Mouse (Mus musculus) heart, embryonic 15.5 days (tissue): ENCODE results near the gene Prap1. TPM values are rescaled to one million over a fixed set of nuclear protein-coding genes. Genes with fewer than 3 reads are reported as not detected.
A peak's percentile ranks its signal among the peaks of the same experiment; 100 is the strongest.

Source experiments
- ATAC-seq: fragments of 200-750 bp; cut with Nextera tagmentation; replicated peaks from 2 replicates; pipeline ENCODE4 v1.8.0; 2017; ENCODE audit warnings: low read depth, moderate TSS enrichment; ENCODE audit not compliant: insufficient number of reproducible peaks, insufficient read depth, low FRiP score
- H3K27ac ChIP-seq: fragments of 300-500 bp; sonication (generic); 2 replicates; pipeline ENCODE4 v1.5.1; 2015; ENCODE audit warnings: mild to moderate bottlenecking, inconsistent platforms
- H3K27me3 ChIP-seq: fragments of 300-500 bp; sonication (generic); 2 replicates; pipeline ENCODE4 v1.6.1; 2015; ENCODE audit warnings: inconsistent platforms
- H3K36me3 ChIP-seq: fragments of 300-500 bp; sonication (generic); 2 replicates; pipeline ENCODE4 v1.6.1; 2015; ENCODE audit warnings: mild to moderate bottlenecking, inconsistent platforms
- H3K4me1 ChIP-seq: fragments of 300-500 bp; sonication (generic); replicated peaks from 2 replicates; pipeline ENCODE4 v1.6.1; 2015; ENCODE audit warnings: inconsistent platforms
- H3K4me2 ChIP-seq: fragments of 300-500 bp; sonication (generic); 2 replicates; pipeline ENCODE4 v1.6.1; 2015; ENCODE audit warnings: inconsistent platforms, mild to moderate bottlenecking, moderate library complexity
- H3K4me3 ChIP-seq: fragments of 300-500 bp; sonication (generic); 2 replicates; pipeline ENCODE4 v1.5.1; 2015; ENCODE audit warnings: mild to moderate bottlenecking, inconsistent platforms
- H3K9ac ChIP-seq: fragments of 300-500 bp; sonication (generic); 2 replicates; pipeline ENCODE4 v1.6.1; 2015; ENCODE audit warnings: mild to moderate bottlenecking, inconsistent platforms
- H3K9me3 ChIP-seq: fragments of 300-500 bp; sonication (generic); replicated peaks from 2 replicates; pipeline ENCODE4 v1.6.1; 2016; ENCODE audit warnings: inconsistent platforms
- WGBS: fragments of 180-500 bp; shearing (Covaris S2); methylation state at CpG from one replicate; pipeline ENCODE4 v1.1.7; 2015; ENCODE audit warnings: mixed read lengths; 5-methylcytosine and 5-hydroxymethylcytosine counted together
- polyA plus RNA-seq: library from polyadenylated mRNA; unstranded; fragments of >200 nt; fragmentation: Nextera tagmentation; extraction: Ambion mirVana; gene quantifications from 2 replicates; pipeline ENCODE4 v1.2.1, GENCODE M21; 2015

Gene Prap1
- polyA plus RNA-seq, 1 experiment from 2014 or later, result 0.29 TPM

DNA sequence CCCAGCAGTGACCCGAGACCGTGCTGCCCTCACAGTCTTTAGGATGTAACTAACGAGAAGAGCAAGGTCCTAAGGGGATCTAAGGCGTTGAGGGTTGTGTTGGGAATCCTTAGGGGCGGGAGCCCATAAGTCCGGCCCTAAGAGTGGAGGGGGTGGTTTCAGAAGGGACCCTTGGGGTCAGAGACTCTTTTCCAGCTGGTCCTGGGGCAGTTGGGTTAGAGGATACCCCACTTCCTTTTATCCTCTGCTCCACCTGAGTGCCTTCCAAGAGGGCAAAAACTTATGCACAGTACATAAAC, 31.4 kb upstream of the Prap1 start:
- Histone ChIP-seq H3K9ac (no peak overlapping the region), H3K4me2 (peak overlapping the region; percentile 62), H3K4me3 (peak overlapping the region; percentile 41), H3K9me3 (no peaks in the 10 kb centered on the region), H3K27me3 (peaks cover 96% of the 10 kb centered on the region), H3K4me1 (peaks cover 20% of the 10 kb centered on the region), H3K27ac (no peak overlapping the region), H3K36me3 (no peaks in the 10 kb centered on the region)
- 6% methylated on average over 6 of the region's 6 CpGs for WGBS
- no peak for ATAC-seq

DNA sequence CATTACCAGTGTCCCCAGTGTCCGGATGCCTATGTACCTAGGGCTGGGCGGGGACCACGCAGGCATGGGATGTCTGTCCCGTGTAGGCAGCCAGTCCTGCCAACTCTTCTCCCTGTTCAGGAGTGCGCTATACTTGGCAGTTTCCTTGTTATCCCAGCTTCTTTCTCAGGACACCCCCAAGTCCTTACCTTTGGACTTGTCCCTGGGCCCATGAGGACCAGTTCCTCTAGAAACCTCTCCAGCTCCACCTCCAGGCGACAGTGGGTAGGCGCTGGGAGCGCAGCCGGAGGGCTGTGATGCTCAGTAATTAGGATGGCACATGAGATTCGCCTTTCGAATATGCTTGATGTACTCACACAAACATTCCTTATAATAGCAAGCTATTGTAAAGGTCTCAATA, 30.9 kb upstream of the Prap1 start:
- H3K4me2 ChIP-seq, result no peak overlapping the region
- no peak overlapping the region for H3K9ac ChIP-seq
- WGBS, result 15% methylated on average over 11 of the region's 11 CpGs
- H3K27me3 ChIP-seq, result peaks cover 91% of the 10 kb centered on the region
- ATAC-seq, result no peak
- H3K9me3 ChIP-seq, result no peaks in the 10 kb centered on the region
- no peaks in the 10 kb centered on the region for H3K36me3 ChIP-seq
- peaks cover 20% of the 10 kb centered on the region for H3K4me1 ChIP-seq
- H3K27ac ChIP-seq, result no peak overlapping the region
- no peak overlapping the region for H3K4me3 ChIP-seq

DNA sequence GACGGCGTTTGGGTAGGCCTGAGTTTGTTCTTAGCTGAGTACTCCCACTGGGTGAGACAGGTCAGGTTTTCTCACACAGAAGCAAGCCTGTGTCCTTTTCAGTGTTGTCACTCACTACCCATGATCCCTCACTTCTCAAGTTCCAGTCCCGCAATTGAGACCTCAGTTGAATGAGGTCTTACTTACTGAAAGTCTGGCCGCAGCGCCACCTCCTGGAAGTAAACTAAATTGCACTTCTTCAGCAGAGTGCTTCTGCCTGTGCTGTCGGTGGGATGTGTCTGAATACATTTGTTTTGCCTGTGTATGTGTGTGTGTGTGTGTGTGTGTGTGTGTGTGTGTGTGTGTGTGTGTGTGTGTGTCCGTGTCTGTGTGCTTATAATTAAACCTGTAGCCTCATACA, 30.1 kb upstream of the Prap1 start:
- H3K4me1 ChIP-seq, result peaks cover 15% of the 10 kb centered on the region
- 20% methylated on average over 7 of the region's 7 CpGs for WGBS
- no peak overlapping the region for H3K4me2 ChIP-seq
- H3K9me3 ChIP-seq, result no peaks in the 10 kb centered on the region
- peaks cover 83% of the 10 kb centered on the region for H3K27me3 ChIP-seq
- H3K4me3 ChIP-seq, result no peak overlapping the region
- H3K9ac ChIP-seq, result no peak overlapping the region
- ATAC-seq, result no peak
- no peak overlapping the region for H3K27ac ChIP-seq
- H3K36me3 ChIP-seq, result no peaks in the 10 kb centered on the region

DNA sequence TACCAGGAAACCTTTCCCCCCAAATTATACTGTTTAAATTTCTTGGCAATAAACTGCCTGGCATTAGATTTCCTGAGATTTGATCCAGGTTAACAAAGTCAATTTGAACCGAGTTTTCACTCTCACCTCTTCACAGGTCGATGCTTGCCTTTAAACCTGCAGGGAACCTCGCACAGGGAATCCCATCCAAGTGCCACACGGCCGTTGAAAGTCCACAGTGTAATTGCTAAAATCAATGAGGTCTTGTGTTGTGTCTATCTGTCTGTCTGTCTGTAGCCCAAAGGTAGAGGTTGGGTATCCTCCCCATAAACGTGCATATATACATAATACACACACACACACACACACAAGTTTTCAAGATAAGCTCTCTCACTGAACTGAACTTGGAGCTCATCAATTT, 25.8 kb upstream of the Prap1 start:
- no peaks in the 10 kb centered on the region for H3K36me3 ChIP-seq
- H3K9me3 ChIP-seq, result no peaks in the 10 kb centered on the region
- no peak overlapping the region for H3K4me2 ChIP-seq
- peaks cover 67% of the 10 kb centered on the region for H3K27me3 ChIP-seq
- no peak for ATAC-seq
- no peak overlapping the region for H3K27ac ChIP-seq
- peaks cover 6% of the 10 kb centered on the region for H3K4me1 ChIP-seq
- H3K4me3 ChIP-seq, result no peak overlapping the region
- no peak overlapping the region for H3K9ac ChIP-seq
- WGBS, result 54% methylated on average over 6 of the region's 6 CpGs

DNA sequence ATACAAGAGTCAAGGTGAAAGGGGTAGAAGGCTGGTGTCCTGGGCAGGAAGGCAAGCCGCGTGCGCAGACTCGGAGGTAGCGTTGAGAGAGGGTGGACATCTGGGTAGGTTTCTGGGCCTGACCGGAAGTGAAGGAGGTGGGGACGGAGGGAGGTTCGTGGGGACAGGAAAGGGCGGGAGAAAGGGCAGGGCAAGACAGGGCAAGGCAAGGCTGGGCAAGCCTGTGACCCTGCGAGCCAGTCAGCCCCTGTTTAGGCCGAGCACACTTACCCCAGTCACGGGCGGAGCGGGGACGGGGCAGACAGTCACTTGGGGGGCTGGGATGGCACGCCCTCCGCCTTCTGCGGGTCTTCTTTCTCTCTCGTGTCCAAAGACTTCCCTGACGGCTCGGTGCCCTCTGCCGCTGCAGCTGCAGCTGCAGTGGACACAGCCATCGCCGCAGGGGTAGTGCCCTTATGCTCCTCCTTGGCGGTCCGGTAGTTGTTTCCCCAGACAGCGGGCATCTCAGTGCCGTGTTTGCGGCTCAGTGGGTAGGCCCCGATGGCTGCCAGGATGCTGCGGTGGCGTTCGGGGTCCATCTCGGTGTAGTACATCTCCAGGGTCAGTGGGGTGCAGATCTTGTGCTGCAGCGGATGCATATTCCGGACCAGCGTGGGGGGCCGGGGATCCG, 23.0 kb upstream of the Prap1 start:
- 24% methylated on average over 38 of the region's 39 CpGs for WGBS
- peaks cover 50% of the 10 kb centered on the region for H3K27me3 ChIP-seq
- peak overlapping the region; percentile 46 for H3K4me3 ChIP-seq
- no peak overlapping the region for H3K27ac ChIP-seq
- peak overlapping the region; percentile 72 for H3K4me2 ChIP-seq
- peak overlapping the region; percentile 56 for H3K9ac ChIP-seq
- H3K36me3 ChIP-seq, result no peaks in the 10 kb centered on the region
- peaks cover 6% of the 10 kb centered on the region for H3K4me1 ChIP-seq
- no peaks in the 10 kb centered on the region for H3K9me3 ChIP-seq
- ATAC-seq, result peak; percentile 45; the same call in 1 of the 2 replicates

DNA sequence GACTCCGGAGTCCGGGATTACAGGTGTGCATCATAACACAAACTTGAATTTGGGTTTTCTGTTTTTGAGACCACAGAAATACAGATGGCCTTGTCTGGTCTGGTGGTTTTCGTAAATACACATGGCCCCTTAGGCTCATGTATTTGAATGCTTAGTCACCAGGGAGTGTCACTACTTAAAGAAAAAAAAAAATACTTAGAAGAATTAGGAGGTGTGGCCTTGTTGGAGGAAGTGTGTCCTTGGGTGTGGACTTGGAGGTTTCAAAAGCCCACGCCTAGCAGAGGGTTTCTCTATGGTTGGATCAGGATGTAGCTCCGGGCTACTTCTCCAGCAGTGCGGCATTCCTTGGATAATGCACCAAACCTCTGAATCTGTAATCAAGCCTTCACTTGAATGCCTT, 15.5 kb upstream of the Prap1 start:
- Histone ChIP-seq H3K4me1 (peaks cover 2% of the 10 kb centered on the region; the same call in 1 of the 2 replicates), H3K27me3 (peaks cover 47% of the 10 kb centered on the region), H3K4me2 (no peak overlapping the region), H3K9ac (no peak overlapping the region), H3K27ac (no peak overlapping the region), H3K36me3 (no peaks in the 10 kb centered on the region), H3K4me3 (no peak overlapping the region), H3K9me3 (no peaks in the 10 kb centered on the region)
- 65% methylated on average over 6 of the region's 6 CpGs for WGBS
- no peak for ATAC-seq

DNA sequence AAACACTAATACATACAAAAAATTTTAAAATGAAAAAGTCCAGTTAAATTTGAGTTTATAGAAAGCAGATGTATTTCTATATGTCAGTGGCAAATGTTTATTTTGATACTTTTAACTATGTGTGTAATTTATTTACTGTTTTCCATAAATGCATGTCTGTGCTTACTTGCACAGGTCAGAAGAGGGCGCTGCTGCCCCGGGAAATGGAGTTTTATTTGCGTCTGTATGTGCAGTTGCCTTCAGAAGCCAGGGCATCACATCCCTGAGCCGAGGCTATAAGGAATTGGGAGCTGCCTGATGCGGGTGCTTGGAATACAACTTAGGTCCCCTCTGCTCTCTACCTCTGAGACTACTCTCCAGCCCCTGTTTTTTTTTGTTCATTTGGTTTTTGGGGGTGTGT, 14.5 kb upstream of the Prap1 start:
- Histone ChIP-seq H3K27me3 (peaks cover 49% of the 10 kb centered on the region), H3K4me1 (peaks cover 2% of the 10 kb centered on the region; the same call in 1 of the 2 replicates), H3K36me3 (no peaks in the 10 kb centered on the region), H3K9ac (no peak overlapping the region), H3K4me3 (no peak overlapping the region), H3K27ac (no peak overlapping the region), H3K9me3 (no peaks in the 10 kb centered on the region), H3K4me2 (no peak overlapping the region)
- no peak for ATAC-seq
- under 1% methylated on average over 5 of the region's 5 CpGs for WGBS

DNA sequence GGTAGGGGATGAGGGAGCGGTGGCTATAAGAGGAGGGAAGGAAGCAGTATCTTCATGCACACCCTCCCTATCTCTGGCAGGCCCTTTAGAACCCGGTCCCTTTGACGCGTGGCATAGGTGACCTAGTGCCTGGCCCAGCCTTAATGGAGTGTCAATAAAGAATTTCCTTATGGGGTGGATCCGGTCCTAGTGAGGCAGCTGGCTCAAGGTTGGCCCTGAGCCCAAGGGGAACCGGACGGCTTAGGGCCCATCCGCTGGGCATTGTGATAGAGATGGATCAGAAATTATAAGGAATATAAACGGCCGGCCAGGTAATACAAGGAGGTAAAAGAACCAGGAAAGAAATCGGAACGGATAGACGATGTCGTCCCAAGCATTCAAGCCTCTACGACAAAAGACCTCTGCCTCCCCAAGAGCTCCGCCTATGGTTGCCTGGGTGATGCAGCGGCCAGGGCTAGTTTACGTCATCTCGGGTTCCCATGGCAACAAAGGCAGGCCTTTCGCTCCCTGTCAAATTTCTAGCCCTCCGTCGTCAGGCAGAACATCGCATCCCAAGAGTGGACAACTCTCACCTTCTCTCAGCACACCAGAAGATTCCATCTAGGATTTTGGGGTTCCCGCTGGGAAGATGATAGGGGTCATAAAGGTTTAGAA, 12.6 kb upstream of the Prap1 start:
- Histone ChIP-seq H3K36me3 (no peaks in the 10 kb centered on the region), H3K27me3 (peaks cover 57% of the 10 kb centered on the region), H3K4me1 (peaks cover 2% of the 10 kb centered on the region; the same call in 1 of the 2 replicates), H3K27ac (no peak overlapping the region), H3K4me2 (peak overlapping the region; percentile 39), H3K4me3 (peak overlapping the region; percentile 0; the same call in 1 of the 2 replicates), H3K9me3 (no peaks in the 10 kb centered on the region), H3K9ac (no peak overlapping the region)
- WGBS, result 4% methylated on average over 24 of the region's 24 CpGs
- no peak for ATAC-seq

DNA sequence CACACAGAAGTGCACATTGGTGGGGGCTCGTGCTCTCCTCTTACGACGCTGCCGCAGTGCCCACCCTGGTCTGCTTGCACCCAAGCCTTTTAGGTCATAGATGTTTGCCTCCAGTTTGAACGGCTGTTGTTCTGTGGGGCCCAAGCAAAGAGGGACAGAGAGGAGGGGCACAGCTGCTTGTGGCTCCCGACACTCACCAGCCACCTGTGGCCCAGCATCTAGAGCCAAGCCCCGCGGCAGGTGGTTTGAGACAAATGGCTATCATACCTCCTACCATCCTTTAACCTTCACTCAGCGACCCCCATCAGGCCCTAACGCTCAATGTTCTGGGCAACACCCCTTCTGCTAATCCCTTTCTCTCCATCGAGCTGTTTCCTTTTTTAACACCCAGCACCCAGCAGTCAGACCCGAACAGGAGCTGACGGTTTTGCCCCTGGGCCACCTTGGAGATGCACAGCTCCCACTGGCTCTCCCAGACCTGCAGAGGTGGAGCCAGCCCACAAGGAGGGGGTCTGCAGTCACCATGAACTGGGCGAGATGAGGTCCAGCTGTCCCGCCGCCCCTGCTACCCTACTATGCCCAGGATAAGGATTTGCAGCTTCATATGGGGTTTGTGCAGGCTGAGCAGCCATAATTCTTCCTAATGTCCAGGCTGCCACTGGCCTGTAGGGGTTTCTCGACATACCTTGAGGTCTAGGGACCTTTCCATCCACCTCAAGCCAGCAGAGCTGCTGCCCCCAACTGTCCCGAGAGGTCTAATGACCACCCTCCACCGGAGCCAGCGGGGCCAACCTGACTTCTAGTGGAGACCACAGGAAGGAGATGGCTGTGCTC, 11.6 kb upstream of the Prap1 start:
- Histone ChIP-seq H3K9me3 (no peaks in the 10 kb centered on the region), H3K9ac (no peak overlapping the region), H3K4me2 (no peak overlapping the region), H3K27me3 (peaks cover 57% of the 10 kb centered on the region), H3K4me3 (no peak overlapping the region), H3K27ac (no peak overlapping the region), H3K4me1 (peaks cover 2% of the 10 kb centered on the region; the same call in 1 of the 2 replicates), H3K36me3 (no peaks in the 10 kb centered on the region)
- ATAC-seq, result no peak
- 18% methylated on average over 20 of the region's 20 CpGs for WGBS

DNA sequence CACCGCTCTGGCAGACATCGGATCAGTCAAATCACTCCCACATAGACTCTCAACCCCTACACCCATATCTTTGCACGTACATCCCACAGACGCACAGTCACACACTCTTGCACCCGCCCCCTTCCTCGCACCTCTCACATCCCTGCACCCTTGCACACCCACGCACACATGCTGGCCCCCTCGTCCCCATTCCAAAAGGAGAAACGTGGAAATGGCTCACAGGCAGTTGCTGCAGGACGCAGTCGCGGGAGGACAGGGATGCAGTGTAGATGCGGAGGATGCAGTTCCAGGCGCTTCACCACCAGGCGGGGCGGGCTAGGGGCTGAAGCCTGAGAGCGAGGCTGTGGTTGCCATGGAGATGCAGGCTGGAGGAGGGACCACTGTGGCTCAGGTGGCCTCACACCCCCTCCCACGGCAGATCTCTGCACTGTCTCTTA, 10.9 kb upstream of the Prap1 start, which contains the start of gene Caly:
Gene Caly, minus strand, starts transcription at position 307 of the 437 bp plus-strand sequence.
- ATAC-seq, result no peak
- WGBS, result 7% methylated on average over 18 of the region's 18 CpGs
- no peak within 1 kb of the TSS for H3K4me2 ChIP-seq

DNA sequence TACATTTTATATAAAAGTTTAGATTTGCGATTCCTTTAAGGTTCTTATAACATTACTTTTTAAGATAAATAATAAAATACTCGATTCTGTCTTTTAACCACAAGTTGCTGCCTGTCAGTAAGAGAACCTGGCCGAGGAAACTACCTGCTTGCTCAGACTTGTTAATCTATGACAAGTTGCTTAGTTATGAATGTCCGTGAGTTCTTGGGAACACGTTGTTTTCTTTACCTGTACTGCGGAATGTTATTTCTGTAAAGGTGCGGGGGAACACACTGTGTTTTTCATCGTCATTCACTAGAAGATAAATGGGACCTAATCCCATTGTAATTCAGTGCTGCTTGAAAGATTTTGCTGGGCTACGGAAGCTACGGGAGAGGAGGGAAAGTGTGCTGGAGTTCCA, 2.6 kb upstream of the Prap1 start:
- H3K4me1 ChIP-seq, result peaks cover 11% of the 10 kb centered on the region
- no peaks in the 10 kb centered on the region for H3K36me3 ChIP-seq
- H3K4me3 ChIP-seq, result no peak overlapping the region
- H3K9me3 ChIP-seq, result no peaks in the 10 kb centered on the region
- H3K27ac ChIP-seq, result no peak overlapping the region
- ATAC-seq, result no peak
- no peaks in the 10 kb centered on the region for H3K27me3 ChIP-seq
- no peak overlapping the region for H3K4me2 ChIP-seq
- no peak overlapping the region for H3K9ac ChIP-seq
- WGBS, result 73% methylated on average over 10 of the region's 10 CpGs

More for the DNA sequence above, 10.9 kb upstream of the Prap1 start, which contains the start of gene Caly:
- Histone ChIP-seq H3K36me3 (no peaks in the 10 kb centered on the region), H3K27me3 (peaks cover 57% of the 10 kb centered on the region), H3K9ac (no peak within 1 kb of the TSS), H3K4me1 (peaks cover 2% of the 10 kb centered on the region; the same call in 1 of the 2 replicates), H3K9me3 (no peaks in the 10 kb centered on the region), H3K27ac (no peak within 1 kb of the TSS), H3K4me3 (no peak within 1 kb of the TSS)
